Mouse (Mus musculus): ENCODE measurements around the gene Xpo6.

DNA sequence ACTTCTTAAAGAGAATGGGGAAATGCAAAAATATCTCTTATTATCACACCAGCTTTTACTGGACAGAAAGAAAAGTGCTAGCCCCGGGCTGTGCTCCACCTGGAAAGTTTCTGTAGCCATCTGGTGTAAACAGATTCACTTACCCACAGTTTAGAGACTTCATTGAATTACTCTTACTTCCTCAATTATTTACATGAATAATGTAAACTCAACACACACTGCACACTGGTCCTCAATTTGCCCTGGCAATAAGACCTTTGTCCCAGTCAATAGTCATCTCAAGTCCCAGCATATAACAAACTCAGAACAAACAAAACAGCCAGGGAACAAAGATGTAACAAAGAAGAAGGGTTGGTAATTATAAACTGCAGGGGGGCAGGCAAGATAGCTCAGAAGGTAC, 44.6 kb downstream of the Xpo6 start:
- TF ChIP-seq CTCF (IDR thresholded peaks at IDR 0.05; ENCODE audit: control insufficient read depth, insufficient read depth, insufficient read length) (no peak), USF1 (IDR thresholded peaks at IDR 0.05; ENCODE audit: low read depth) (no peak), MAX (IDR thresholded peaks at IDR 0.05) (no peak), MYOG (IDR thresholded peaks at IDR 0.05; ENCODE audit: control insufficient read depth, extremely low read depth, insufficient read length) (no peak), MYOD1 (IDR thresholded peaks at IDR 0.05; ENCODE audit: control insufficient read depth, insufficient read length, low read depth) (no peak), CEBPB (IDR thresholded peaks at IDR 0.05; ENCODE audit: low read depth) (no peak), FOSL1 (IDR thresholded peaks at IDR 0.05; ENCODE audit: insufficient read depth, low read length, poor library complexity, severe bottlenecking) (no peak)

All from C2C12 (cell line).